Mouse (Mus musculus) embryo, embryonic 10.5 days (tissue): ENCODE results near the gene Kcnab2.

Source experiments
- DNase-seq: peaks from one replicate; pipeline ENCODE4 v3.0.0-alpha.2; 2015; ENCODE audit warnings: low spot score

The Kcnab2 gene

DNA sequence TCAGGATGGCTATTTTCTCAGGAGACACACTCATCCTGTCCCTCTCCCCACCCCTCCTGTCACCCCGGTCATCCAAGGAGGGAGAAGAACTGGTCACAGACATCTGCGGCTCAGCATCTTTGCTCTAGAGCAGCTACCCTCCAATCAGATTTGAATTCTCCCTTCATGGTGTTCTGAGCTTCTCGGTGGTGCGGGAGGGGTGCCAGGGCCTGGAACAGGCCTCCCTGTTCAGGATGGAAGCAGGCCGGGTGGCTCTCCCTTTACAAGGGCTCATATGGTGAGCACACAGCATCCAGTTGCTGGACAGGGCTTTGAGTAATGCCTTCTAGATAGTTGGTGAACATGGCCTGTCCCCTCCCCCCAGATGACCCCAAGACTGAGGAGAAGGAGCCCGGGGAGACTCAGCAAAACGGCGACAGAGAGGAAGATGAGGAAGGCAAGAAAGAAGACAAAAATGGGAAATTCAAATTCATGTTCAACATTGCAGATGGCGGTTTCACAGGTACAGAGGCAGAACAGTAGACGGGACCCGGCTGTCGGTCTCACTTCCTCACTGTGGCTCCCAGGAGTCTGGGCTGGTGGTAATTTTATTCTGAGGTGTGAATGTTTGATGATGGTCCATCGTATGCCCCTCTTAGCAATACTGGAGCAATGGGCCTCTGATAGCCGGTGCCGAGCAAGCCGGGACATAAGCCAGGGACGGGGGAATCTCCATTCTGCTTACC is 95.0 kb downstream of the Kcnab2 start:
- DNase-seq = no peak

GRCm38 (mm10) chr4:152365228-152365627 is 112.4 kb downstream of the Kcnab2 start:
- DNase-seq = no peak

GRCm38 (mm10) chr4:152362180-152362579 is 115.5 kb downstream of the Kcnab2 start:
- DNase-seq = no peak

- DNase-seq = peak; percentile 87
Observed at GRCm38 (mm10) chr4:152360855-152361254, 116.8 kb downstream of the Kcnab2 start.

DNA sequence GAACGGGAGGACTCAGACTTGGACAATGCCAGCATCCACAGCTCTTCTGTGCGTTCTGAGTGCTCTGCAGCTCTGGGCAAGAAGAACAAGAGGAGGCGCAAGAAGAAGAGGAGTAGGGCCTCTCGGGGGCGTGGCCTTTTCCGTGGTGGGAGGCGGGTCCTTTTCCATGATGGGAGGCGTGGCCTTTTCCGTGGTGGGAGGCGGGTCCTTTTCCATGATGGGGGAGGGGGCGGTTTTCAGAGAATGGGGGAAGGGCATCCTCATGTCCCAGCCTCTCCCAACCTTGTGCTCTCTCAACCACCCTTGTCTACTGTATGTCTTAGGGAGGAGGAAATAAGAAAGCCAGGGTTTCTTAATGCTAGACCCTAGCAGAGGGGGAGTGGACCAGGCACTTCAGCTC is 118.0 kb downstream of the Kcnab2 start:
- no peak for DNase-seq

DNA sequence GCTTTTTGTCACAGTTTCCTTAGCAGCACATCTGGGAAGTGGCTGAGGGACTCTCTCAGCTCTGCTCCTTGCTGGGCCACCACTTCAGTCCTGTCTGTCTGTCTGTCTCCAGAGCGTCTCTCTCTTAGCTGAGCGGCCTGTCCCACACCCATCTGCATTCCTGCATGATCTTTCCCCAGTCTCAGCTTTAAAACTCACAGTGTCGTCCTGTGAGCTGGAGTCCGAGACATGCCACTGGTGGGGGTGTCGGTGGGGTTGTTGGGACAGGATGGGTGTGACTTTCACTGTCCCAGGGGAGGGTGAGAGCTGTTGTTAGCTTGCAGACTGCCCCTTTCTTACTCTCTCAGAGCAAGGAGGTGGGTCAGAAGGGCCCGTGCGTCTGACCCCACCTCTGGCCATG is 122.0 kb downstream of the Kcnab2 start:
- DNase-seq = no peak

- DNase-seq = no peak
Observed at GRCm38 (mm10) chr4:152353886-152354637, 123.6 kb downstream of the Kcnab2 start.

DNA sequence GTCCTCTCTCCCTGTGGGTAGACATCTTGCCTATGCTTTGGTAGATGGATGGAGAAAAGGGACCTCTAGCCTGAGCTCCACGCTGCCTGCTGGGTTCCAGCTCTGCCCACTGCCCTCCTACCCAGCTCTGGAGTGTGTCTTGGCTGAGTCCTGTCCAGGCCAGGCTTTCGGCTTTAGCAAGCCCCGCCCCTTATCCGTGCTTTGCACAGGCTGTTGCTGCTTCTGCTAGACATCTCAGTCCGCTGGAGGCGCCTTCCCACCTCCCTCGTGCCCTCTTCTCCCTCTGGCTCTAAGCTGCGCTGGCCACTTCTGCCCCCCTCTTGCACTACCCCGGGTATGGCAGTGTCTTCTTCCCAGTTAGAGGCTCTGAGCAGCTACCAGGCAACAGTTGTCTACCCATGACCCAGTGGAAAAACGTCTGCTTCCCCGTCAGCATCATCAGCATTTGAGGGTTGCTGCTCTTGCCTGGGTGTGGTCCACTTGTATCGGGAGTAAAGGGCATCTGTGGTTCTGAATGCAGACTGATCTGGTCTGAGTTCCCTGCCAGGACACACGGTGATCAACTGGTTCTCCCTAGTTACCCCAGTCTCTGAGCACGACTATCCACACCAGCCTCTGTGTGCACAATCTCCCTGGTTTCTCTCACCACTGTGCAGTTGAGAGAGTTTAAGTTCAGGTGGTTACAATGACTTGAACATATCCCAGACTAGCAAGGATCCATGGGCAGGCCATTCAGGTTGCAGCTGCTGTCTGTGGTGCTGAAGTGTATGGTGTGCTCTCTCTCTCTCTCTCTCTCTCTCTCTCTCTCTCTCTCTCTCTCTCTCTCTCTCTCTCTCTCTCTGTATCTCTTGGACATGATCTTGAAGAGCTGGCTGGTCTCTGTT is 126.0 kb downstream of the Kcnab2 start:
- DNase-seq = peak; percentile 62

- no peak for DNase-seq
Observed at GRCm38 (mm10) chr4:152350722-152351421, 126.8 kb downstream of the Kcnab2 start.

GRCm38 (mm10) chr4:152349837-152350381 is 127.8 kb downstream of the Kcnab2 start:
- DNase-seq = peak; percentile 49

DNA sequence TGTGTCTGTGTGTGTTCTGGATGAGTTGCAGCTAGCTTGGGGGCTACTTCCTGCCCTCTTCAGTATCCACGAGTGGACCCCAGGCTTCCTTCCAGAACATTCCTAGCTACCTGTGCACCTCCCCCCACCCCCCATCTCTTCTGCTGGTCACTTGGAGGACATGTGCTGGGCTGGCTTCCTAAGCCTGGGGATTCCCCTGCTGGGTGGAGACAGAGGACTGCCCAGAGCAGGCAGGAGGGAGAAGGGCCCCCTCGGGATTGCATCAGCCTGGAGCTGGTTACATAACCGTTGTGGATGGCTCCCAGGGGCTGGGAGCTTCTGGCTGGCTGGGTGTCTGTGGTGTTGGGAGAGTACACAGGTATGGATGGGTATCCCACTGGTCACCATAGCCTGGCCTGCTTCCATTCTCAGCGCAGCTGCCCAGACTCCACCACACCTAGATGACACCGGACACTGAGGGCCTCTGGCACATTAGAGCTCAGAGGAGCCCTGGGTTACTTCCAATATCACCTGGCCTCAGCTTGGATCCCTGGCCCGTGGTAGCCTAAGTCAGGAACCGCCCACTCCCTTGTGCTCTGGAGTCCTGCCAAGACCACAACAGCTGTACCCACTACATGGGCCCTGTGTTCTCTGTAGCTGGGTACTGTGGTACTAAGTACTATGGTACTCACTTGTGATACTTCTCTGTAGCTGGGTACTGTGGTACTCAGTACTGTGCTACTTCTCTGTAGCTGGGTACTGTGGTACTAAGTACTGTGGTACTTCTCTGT is 132.4 kb downstream of the Kcnab2 start:
- DNase-seq = no peak

- no peak for DNase-seq
Observed at GRCm38 (mm10) chr4:152344651-152345050, 133.0 kb downstream of the Kcnab2 start.

DNA sequence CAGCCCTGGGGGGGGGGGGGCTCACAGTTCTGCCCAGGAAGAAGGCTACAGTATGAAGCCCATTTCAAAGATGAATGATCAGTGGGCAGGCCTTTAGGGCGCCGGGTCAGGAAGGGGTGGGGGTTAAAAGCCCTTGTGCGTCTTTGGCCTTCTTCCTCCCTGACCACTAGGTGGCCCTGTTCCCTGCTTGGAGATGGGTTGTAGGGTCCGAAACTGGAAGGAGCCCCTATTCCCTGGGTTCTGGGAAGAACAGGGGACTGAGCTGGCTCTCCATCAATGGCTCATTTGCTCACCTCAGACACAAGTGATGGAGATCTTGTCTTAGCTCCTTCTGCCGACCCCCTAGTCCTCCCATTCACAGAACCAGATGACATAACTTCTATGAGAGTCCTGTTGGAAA is 134.4 kb downstream of the Kcnab2 start:
- DNase-seq = peak; percentile 82
